Mouse (Mus musculus) intestine, embryonic 15.5 days (tissue): ENCODE measurements around the gene Batf2. TPM values are rescaled to one million over a fixed set of nuclear protein-coding genes. Genes with fewer than 3 reads are reported as not detected.

Source experiments
- ATAC-seq: fragments of 200-750 bp; cut with Nextera tagmentation; 2 replicates; pipeline ENCODE4 v1.8.0; 2017; ENCODE audit warnings: moderate TSS enrichment, moderate library complexity
- H3K27ac ChIP-seq: fragments of 300-500 bp; sonication (generic); 2 replicates; pipeline ENCODE4 v1.5.1; 2015; ENCODE audit warnings: mild to moderate bottlenecking, inconsistent platforms
- H3K27me3 ChIP-seq: fragments of 300-500 bp; sonication (generic); replicated peaks from 2 replicates; pipeline ENCODE4 v1.6.1; 2015; ENCODE audit warnings: inconsistent platforms
- H3K36me3 ChIP-seq: fragments of 300-500 bp; sonication (generic); 2 replicates; pipeline ENCODE4 v1.6.1; 2015; ENCODE audit warnings: inconsistent platforms
- H3K4me1 ChIP-seq: fragments of 300-500 bp; sonication (generic); replicated peaks from 2 replicates; pipeline ENCODE4 v1.6.1; 2015; ENCODE audit warnings: inconsistent platforms
- H3K4me2 ChIP-seq: fragments of 300-500 bp; sonication (generic); replicated peaks from 2 replicates; pipeline ENCODE4 v1.6.1; 2015; ENCODE audit warnings: mild to moderate bottlenecking, inconsistent platforms
- H3K4me3 ChIP-seq: fragments of 300-500 bp; sonication (generic); replicated peaks from 2 replicates; pipeline ENCODE4 v1.5.1; 2015; ENCODE audit warnings: inconsistent platforms
- H3K9ac ChIP-seq: fragments of 300-500 bp; sonication (generic); 2 replicates; pipeline ENCODE4 v1.6.1; 2015; ENCODE audit warnings: inconsistent platforms
- H3K9me3 ChIP-seq: fragments of 300-500 bp; sonication (generic); 2 replicates; pipeline ENCODE4 v1.6.1; 2016; ENCODE audit warnings: inconsistent platforms
- WGBS: fragments of 180-500 bp; shearing (Covaris S2); methylation state at CpG from one replicate; pipeline ENCODE4 v1.1.7; 2015; 5-methylcytosine and 5-hydroxymethylcytosine counted together
- polyA plus RNA-seq: library from polyadenylated mRNA; unstranded; fragments of >200 nt; fragmentation: Nextera tagmentation; extraction: Ambion mirVana; gene quantifications from 2 replicates; pipeline ENCODE4 v1.2.1, GENCODE M21; 2015

Batf2 gene
- polyA plus RNA-seq, result 0.80 and 1.3 TPM in 2 replicates

GRCm38 (mm10) chr19:6140678-6141393 is at the start of gene Batf2:
Gene Batf2 (plus strand): TSS chr19:6140983.
- peak; percentile 95 for ATAC-seq
- peak within 1 kb of the TSS; percentile 80 for H3K9ac ChIP-seq
- peak within 1 kb of the TSS; percentile 70 for H3K4me3 ChIP-seq
- no peaks in the 10 kb centered on the region for H3K36me3 ChIP-seq
- under 1% methylated on average over 68 of the region's 68 CpGs for WGBS
- peak within 1 kb of the TSS; percentile 85 for H3K4me2 ChIP-seq
- H3K27me3 ChIP-seq, result no peaks in the 10 kb centered on the region
- peaks cover 11% of the 10 kb centered on the region; the same call in 1 of the 2 replicates for H3K4me1 ChIP-seq
- no peaks in the 10 kb centered on the region for H3K9me3 ChIP-seq
- H3K27ac ChIP-seq, result peak within 1 kb of the TSS; percentile 93

- Histone ChIP-seq H3K4me2 (no peak within 1 kb of the TSS), H3K36me3 (peaks cover 28% of the 10 kb centered on the region), H3K9ac (no peak within 1 kb of the TSS), H3K4me1 (no peaks in the 10 kb centered on the region), H3K4me3 (no peak within 1 kb of the TSS), H3K27me3 (no peaks in the 10 kb centered on the region), H3K27ac (no peak within 1 kb of the TSS), H3K9me3 (no peaks in the 10 kb centered on the region)
- no peak for ATAC-seq
- WGBS, result 87% methylated on average over 7 of the region's 7 CpGs
These were observed 46.7 kb upstream of the Batf2 start, which contains the start of gene AC131692.1 for GRCm38 (mm10) chr19:6094119-6094518. Gene AC131692.1 (plus strand): TSS chr19:6094419.

GRCm38 (mm10) chr19:6097847-6098246 is 42.9 kb upstream of the Batf2 start:
- Histone ChIP-seq H3K9ac (no peak overlapping the region), H3K9me3 (no peaks in the 10 kb centered on the region), H3K36me3 (0 out of 2 replicates have a peak, but pooled peaks cover 4% of the 10 kb centered on the region), H3K27me3 (no peaks in the 10 kb centered on the region), H3K4me1 (no peaks in the 10 kb centered on the region), H3K4me2 (no peak overlapping the region), H3K27ac (no peak overlapping the region), H3K4me3 (no peak overlapping the region)
- ATAC-seq, result no peak
- WGBS, result 79% methylated on average over 3 of the region's 3 CpGs

- Histone ChIP-seq H3K27ac (no peak overlapping the region), H3K4me3 (no peak overlapping the region), H3K36me3 (no peaks in the 10 kb centered on the region), H3K4me1 (peaks cover 13% of the 10 kb centered on the region; the same call in 1 of the 2 replicates), H3K4me2 (no peak overlapping the region), H3K9ac (no peak overlapping the region), H3K27me3 (no peaks in the 10 kb centered on the region), H3K9me3 (no peaks in the 10 kb centered on the region)
- 65% methylated on average over 6 of the region's 6 CpGs for WGBS
- ATAC-seq, result no peak
These were observed 39.6 kb upstream of the Batf2 start for GRCm38 (mm10) chr19:6101186-6101585.

- Histone ChIP-seq H3K27ac (no peak overlapping the region), H3K4me1 (peaks cover 13% of the 10 kb centered on the region; the same call in 1 of the 2 replicates), H3K9me3 (no peaks in the 10 kb centered on the region), H3K4me3 (no peak overlapping the region), H3K36me3 (no peaks in the 10 kb centered on the region), H3K27me3 (no peaks in the 10 kb centered on the region), H3K9ac (no peak overlapping the region), H3K4me2 (no peak overlapping the region)
- no peak for ATAC-seq
- WGBS, result 71% methylated on average over 6 of the region's 6 CpGs
These were observed 38.5 kb upstream of the Batf2 start for GRCm38 (mm10) chr19:6102169-6102853.

- Histone ChIP-seq H3K4me2 (peak overlapping the region; percentile 2; the same call in 1 of the 2 replicates), H3K9ac (no peak overlapping the region; the same call in 1 of the 2 replicates), H3K27ac (peak overlapping the region; percentile 29), H3K27me3 (no peaks in the 10 kb centered on the region), H3K4me1 (peaks cover 13% of the 10 kb centered on the region; the same call in 1 of the 2 replicates), H3K9me3 (no peaks in the 10 kb centered on the region), H3K4me3 (no peak overlapping the region), H3K36me3 (no peaks in the 10 kb centered on the region)
- ATAC-seq, result peak; percentile 84
- 53% methylated on average over 4 of the region's 4 CpGs for WGBS
These were observed 36.3 kb upstream of the Batf2 start for GRCm38 (mm10) chr19:6104476-6104875.

- peak within 1 kb of the TSS; percentile 14; the same call in 1 of the 2 replicates for H3K9ac ChIP-seq
These were observed 35.2 kb upstream of the Batf2 start, which contains the start of gene Naaladl1 for GRCm38 (mm10) chr19:6105586-6105985. Gene Naaladl1 (plus strand): TSS chr19:6105782.

GRCm38 (mm10) chr19:6113116-6113515 is 27.7 kb upstream of the Batf2 start:
- Histone ChIP-seq H3K36me3 (peaks cover 19% of the 10 kb centered on the region), H3K9me3 (no peaks in the 10 kb centered on the region), H3K27ac (no peak overlapping the region), H3K4me1 (peaks cover 15% of the 10 kb centered on the region), H3K4me2 (no peak overlapping the region), H3K27me3 (no peaks in the 10 kb centered on the region), H3K9ac (no peak overlapping the region), H3K4me3 (no peak overlapping the region)
- no peak for ATAC-seq
- 47% methylated on average over 6 of the region's 6 CpGs for WGBS

More at GRCm38 (mm10) chr19:6105586-6105985, 35.2 kb upstream of the Batf2 start, which contains the start of gene Naaladl1:
- H3K27ac ChIP-seq, result peak within 1 kb of the TSS; percentile 29; the same call in 1 of the 2 replicates
- H3K4me1 ChIP-seq, result peaks cover 13% of the 10 kb centered on the region; the same call in 1 of the 2 replicates
- H3K4me3 ChIP-seq, result peak within 1 kb of the TSS; percentile 28
- H3K9me3 ChIP-seq, result no peaks in the 10 kb centered on the region
- H3K36me3 ChIP-seq, result no peaks in the 10 kb centered on the region
- WGBS, result 78% methylated on average over 7 of the region's 7 CpGs
- ATAC-seq, result peak; percentile 44
- H3K4me2 ChIP-seq, result peak within 1 kb of the TSS; percentile 42
- no peaks in the 10 kb centered on the region for H3K27me3 ChIP-seq

- no peak for ATAC-seq
- H3K27ac ChIP-seq, result no peak overlapping the region
These were observed 24.5 kb upstream of the Batf2 start for GRCm38 (mm10) chr19:6116113-6116850.

GRCm38 (mm10) chr19:6117346-6117985 is 23.3 kb upstream of the Batf2 start:
- H3K9ac ChIP-seq, result peak overlapping the region; percentile 87
- H3K36me3 ChIP-seq, result peaks cover 22% of the 10 kb centered on the region
- WGBS, result 5% methylated on average over 32 of the region's 32 CpGs
- H3K9me3 ChIP-seq, result no peaks in the 10 kb centered on the region
- H3K4me3 ChIP-seq, result peak overlapping the region; percentile 94
- H3K4me1 ChIP-seq, result peaks cover 34% of the 10 kb centered on the region
- peak overlapping the region; percentile 99 for H3K27ac ChIP-seq
- peak overlapping the region; percentile 88 for H3K4me2 ChIP-seq
- no peak for ATAC-seq
- no peaks in the 10 kb centered on the region for H3K27me3 ChIP-seq

More at GRCm38 (mm10) chr19:6116113-6116850, 24.5 kb upstream of the Batf2 start:
- Histone ChIP-seq H3K4me1 (peaks cover 28% of the 10 kb centered on the region), H3K4me2 (peak overlapping the region; percentile 88), H3K9me3 (no peaks in the 10 kb centered on the region), H3K36me3 (peaks cover 22% of the 10 kb centered on the region), H3K9ac (peak overlapping the region; percentile 20; the same call in 1 of the 2 replicates), H3K27me3 (no peaks in the 10 kb centered on the region), H3K4me3 (peak overlapping the region; percentile 94)
- 92% methylated on average over 15 of the region's 15 CpGs for WGBS

- peak within 1 kb of the TSS; percentile 94 for H3K4me3 ChIP-seq
- peak; percentile 88 for ATAC-seq
- under 1% methylated on average over 77 of the region's 77 CpGs for WGBS
- peaks cover 34% of the 10 kb centered on the region for H3K4me1 ChIP-seq
- peaks cover 22% of the 10 kb centered on the region for H3K36me3 ChIP-seq
- H3K9me3 ChIP-seq, result no peaks in the 10 kb centered on the region
- H3K27ac ChIP-seq, result peak within 1 kb of the TSS; percentile 99
- H3K27me3 ChIP-seq, result no peaks in the 10 kb centered on the region
- peak within 1 kb of the TSS; percentile 87 for H3K9ac ChIP-seq
- peak within 1 kb of the TSS; percentile 88 for H3K4me2 ChIP-seq
These were observed 22.7 kb upstream of the Batf2 start, which contains the start of gene Sac3d1 for GRCm38 (mm10) chr19:6117986-6118676. Gene Sac3d1 (minus strand): TSS chr19:6118650.
